Mouse (Mus musculus): ENCODE results near the gene Pou2f1. TPM values are rescaled to one million over a fixed set of nuclear protein-coding genes. Genes with fewer than 3 reads are reported as not detected.

Pou2f1 gene
- polyA plus RNA-seq, 1 experiment from 2014 or later, result 10.2 TPM

GRCm38 (mm10) chr1:166008634-166009350 lies 6.3 kb upstream of the Pou2f1 start:
- Histone ChIP-seq H3K4me3 (replicated peaks; ENCODE audit: low read length) (no peak overlapping the region), H3K36me3 (ENCODE audit: control insufficient read depth, insufficient read depth, low read length) (no peaks in the 10 kb centered on the region), H3K4me2 (ENCODE audit: low read depth, low read length) (no peak overlapping the region), H3K27me3 (ENCODE audit: control insufficient read depth, insufficient read depth, low read length) (no peaks in the 10 kb centered on the region), H3K4me1 (ENCODE audit: control insufficient read depth, insufficient read depth, low read length) (no peaks in the 10 kb centered on the region), H3K27ac (ENCODE audit: low read length) (no peak overlapping the region), H3K9me3 (replicated peaks; ENCODE audit: control insufficient read depth, low read length) (no peaks in the 10 kb centered on the region), H3K9ac (ENCODE audit: low read length) (no peak overlapping the region)
- WGBS, result 88% methylated on average over 5 of the region's 5 CpGs
- no peak for ATAC-seq (ENCODE audit: insufficient read depth, low FRiP score)

DNA sequence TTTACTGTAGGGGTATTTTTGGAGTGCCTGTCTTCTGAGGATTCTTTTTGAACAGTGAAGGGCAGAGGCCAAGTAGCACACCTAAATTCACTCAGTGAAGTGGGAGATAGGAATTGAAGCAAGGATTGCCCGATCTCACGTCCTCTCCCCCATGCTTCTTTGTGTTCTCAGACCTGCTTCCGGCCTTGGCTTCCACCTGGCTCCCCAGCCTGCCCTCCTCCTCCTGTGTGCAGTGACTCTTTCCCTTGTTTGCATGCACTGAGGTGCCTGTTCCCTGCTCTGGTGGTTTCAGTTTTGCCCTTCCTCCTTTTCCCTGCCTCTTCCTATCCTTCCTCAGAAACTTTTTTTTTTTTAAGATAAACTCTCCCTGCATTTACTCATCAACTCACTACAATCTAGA lies 4.5 kb upstream of the Pou2f1 start:
- Histone ChIP-seq H3K27me3 (ENCODE audit: control insufficient read depth, insufficient read depth, low read length) (no peaks in the 10 kb centered on the region), H3K4me1 (ENCODE audit: control insufficient read depth, insufficient read depth, low read length) (no peaks in the 10 kb centered on the region), H3K36me3 (ENCODE audit: control insufficient read depth, insufficient read depth, low read length) (no peaks in the 10 kb centered on the region), H3K27ac (ENCODE audit: low read length) (no peak overlapping the region), H3K9ac (ENCODE audit: low read length) (no peak overlapping the region), H3K9me3 (replicated peaks; ENCODE audit: control insufficient read depth, low read length) (no peaks in the 10 kb centered on the region), H3K4me3 (replicated peaks; ENCODE audit: low read length) (no peak overlapping the region), H3K4me2 (ENCODE audit: low read depth, low read length) (no peak overlapping the region)
- WGBS, result 67% methylated on average over 3 of the region's 3 CpGs
- ATAC-seq (ENCODE audit: insufficient read depth, low FRiP score), result no peak

- H3K27ac ChIP-seq (ENCODE audit: low read length), result peak overlapping the region; percentile 87
- peak; percentile 87 for ATAC-seq (ENCODE audit: insufficient read depth, low FRiP score)
- peak overlapping the region; percentile 81 for H3K4me2 ChIP-seq (ENCODE audit: low read depth, low read length)
- H3K9me3 ChIP-seq (replicated peaks; ENCODE audit: control insufficient read depth, low read length), result no peaks in the 10 kb centered on the region
- H3K36me3 ChIP-seq (ENCODE audit: control insufficient read depth, insufficient read depth, low read length), result no peaks in the 10 kb centered on the region
- H3K27me3 ChIP-seq (ENCODE audit: control insufficient read depth, insufficient read depth, low read length), result no peaks in the 10 kb centered on the region
- H3K4me3 ChIP-seq (replicated peaks; ENCODE audit: low read length), result peak overlapping the region; percentile 80
- WGBS, result 0% methylated on average over 61 of the region's 61 CpGs
- H3K9ac ChIP-seq (ENCODE audit: low read length), result peak overlapping the region; percentile 76
- H3K4me1 ChIP-seq (ENCODE audit: control insufficient read depth, insufficient read depth, low read length), result peaks cover 9% of the 10 kb centered on the region
These were observed 924 bp upstream of the Pou2f1 start for GRCm38 (mm10) chr1:166003181-166004022.

- Histone ChIP-seq H3K4me1 (ENCODE audit: control insufficient read depth, insufficient read depth, low read length) (peaks cover 9% of the 10 kb centered on the region), H3K4me2 (ENCODE audit: low read depth, low read length) (peak overlapping the region; percentile 97), H3K27ac (ENCODE audit: low read length) (peak overlapping the region; percentile 88), H3K36me3 (ENCODE audit: control insufficient read depth, insufficient read depth, low read length) (no peaks in the 10 kb centered on the region), H3K27me3 (ENCODE audit: control insufficient read depth, insufficient read depth, low read length) (no peaks in the 10 kb centered on the region), H3K9ac (ENCODE audit: low read length) (peak overlapping the region; percentile 96), H3K4me3 (replicated peaks; ENCODE audit: low read length) (peak overlapping the region; percentile 97), H3K9me3 (replicated peaks; ENCODE audit: control insufficient read depth, low read length) (no peaks in the 10 kb centered on the region)
- 1% methylated on average over 57 of the region's 70 CpGs for WGBS
- ATAC-seq (ENCODE audit: insufficient read depth, low FRiP score), result peak; percentile 56
These were observed 481 bp downstream of the Pou2f1 start for GRCm38 (mm10) chr1:166001904-166002489.

DNA sequence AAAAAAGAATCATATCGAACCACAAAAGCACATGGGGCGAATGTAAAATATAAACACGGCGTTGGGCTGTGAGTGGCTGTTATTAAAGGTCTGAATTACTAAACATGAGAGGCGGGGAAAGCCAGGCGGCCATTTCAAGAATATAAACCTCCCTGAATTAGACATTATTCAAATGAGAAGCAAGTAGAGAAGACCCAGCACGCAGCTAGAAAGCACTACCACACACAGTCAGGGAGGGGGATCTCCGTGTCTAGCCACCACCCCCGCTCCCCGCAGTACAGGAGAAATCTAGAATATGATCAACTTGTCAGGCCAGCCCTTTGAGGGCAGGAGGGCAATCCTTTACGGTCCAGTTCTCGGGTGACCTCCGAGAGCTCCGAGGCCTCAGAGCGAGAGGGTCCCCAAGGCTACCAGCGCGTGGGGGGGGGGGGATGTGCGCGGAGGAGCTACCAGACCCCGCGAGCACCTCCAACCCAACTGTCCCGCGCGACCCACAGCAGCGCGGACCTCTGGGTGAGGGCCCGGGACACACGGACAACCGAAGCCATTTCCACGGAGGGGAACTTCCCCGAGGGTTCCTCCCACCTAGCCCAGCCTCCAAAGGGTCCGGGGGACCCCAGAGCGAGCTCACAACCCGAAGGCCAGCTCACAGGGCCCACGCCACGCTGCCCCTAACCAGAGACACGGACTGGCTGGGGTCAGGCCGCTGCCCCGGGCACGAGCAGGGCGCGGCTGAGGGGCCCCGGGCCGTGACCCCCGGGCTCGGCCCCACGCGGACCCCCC lies 1.2 kb downstream of the Pou2f1 start:
- Histone ChIP-seq H3K27ac (ENCODE audit: low read length) (peak overlapping the region; percentile 88), H3K36me3 (ENCODE audit: control insufficient read depth, insufficient read depth, low read length) (no peaks in the 10 kb centered on the region), H3K4me3 (replicated peaks; ENCODE audit: low read length) (peak overlapping the region; percentile 97), H3K4me2 (ENCODE audit: low read depth, low read length) (peak overlapping the region; percentile 97), H3K27me3 (ENCODE audit: control insufficient read depth, insufficient read depth, low read length) (no peaks in the 10 kb centered on the region), H3K9me3 (replicated peaks; ENCODE audit: control insufficient read depth, low read length) (no peaks in the 10 kb centered on the region), H3K4me1 (ENCODE audit: control insufficient read depth, insufficient read depth, low read length) (peaks cover 10% of the 10 kb centered on the region), H3K9ac (ENCODE audit: low read length) (peak overlapping the region; percentile 96)
- WGBS, result under 1% methylated on average over 44 of the region's 48 CpGs
- ATAC-seq (ENCODE audit: insufficient read depth, low FRiP score), result no peak

GRCm38 (mm10) chr1:166000601-166001120 lies 1.8 kb downstream of the Pou2f1 start:
- H3K4me1 ChIP-seq (ENCODE audit: control insufficient read depth, insufficient read depth, low read length), result peaks cover 15% of the 10 kb centered on the region
- peak overlapping the region; percentile 88 for H3K27ac ChIP-seq (ENCODE audit: low read length)
- no peak for ATAC-seq (ENCODE audit: insufficient read depth, low FRiP score)
- no peaks in the 10 kb centered on the region for H3K27me3 ChIP-seq (ENCODE audit: control insufficient read depth, insufficient read depth, low read length)
- no peaks in the 10 kb centered on the region for H3K36me3 ChIP-seq (ENCODE audit: control insufficient read depth, insufficient read depth, low read length)
- 20% methylated on average over 7 of the region's 7 CpGs for WGBS
- peak overlapping the region; percentile 96 for H3K9ac ChIP-seq (ENCODE audit: low read length)
- H3K4me2 ChIP-seq (ENCODE audit: low read depth, low read length), result peak overlapping the region; percentile 97
- H3K4me3 ChIP-seq (replicated peaks; ENCODE audit: low read length), result peak overlapping the region; percentile 97
- H3K9me3 ChIP-seq (replicated peaks; ENCODE audit: control insufficient read depth, low read length), result no peaks in the 10 kb centered on the region

GRCm38 (mm10) chr1:165999709-166000108 lies 2.8 kb downstream of the Pou2f1 start:
- Histone ChIP-seq H3K4me1 (ENCODE audit: control insufficient read depth, insufficient read depth, low read length) (peaks cover 15% of the 10 kb centered on the region), H3K27me3 (ENCODE audit: control insufficient read depth, insufficient read depth, low read length) (no peaks in the 10 kb centered on the region), H3K4me2 (ENCODE audit: low read depth, low read length) (no peak overlapping the region), H3K4me3 (replicated peaks; ENCODE audit: low read length) (no peak overlapping the region), H3K27ac (ENCODE audit: low read length) (no peak overlapping the region), H3K9ac (ENCODE audit: low read length) (no peak overlapping the region), H3K36me3 (ENCODE audit: control insufficient read depth, insufficient read depth, low read length) (no peaks in the 10 kb centered on the region), H3K9me3 (replicated peaks; ENCODE audit: control insufficient read depth, low read length) (no peaks in the 10 kb centered on the region)
- 82% methylated on average over 1 of the region's 1 CpGs for WGBS
- ATAC-seq (ENCODE audit: insufficient read depth, low FRiP score), result no peak

DNA sequence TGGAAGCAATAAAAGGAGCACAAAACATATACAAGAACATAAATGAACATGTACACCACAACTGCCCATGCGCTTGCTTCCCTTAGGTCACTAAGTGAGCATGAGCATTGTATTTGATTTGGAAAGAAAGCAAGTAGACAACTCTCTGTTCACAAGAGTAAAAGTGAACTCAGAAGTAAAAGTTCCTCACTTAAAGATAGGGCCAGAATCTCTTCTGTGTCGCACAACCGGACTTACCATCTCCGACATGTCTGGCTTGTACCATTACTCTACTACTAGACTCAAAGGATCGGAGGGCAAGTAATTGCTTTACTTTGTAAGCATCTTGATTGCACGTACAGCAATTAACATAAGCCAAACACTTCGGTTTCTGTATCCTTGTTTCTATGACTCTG lies 6.8 kb downstream of the Pou2f1 start:
- H3K27ac ChIP-seq (ENCODE audit: low read length), result no peak overlapping the region
- H3K27me3 ChIP-seq (ENCODE audit: control insufficient read depth, insufficient read depth, low read length), result no peaks in the 10 kb centered on the region
- WGBS, result 90% methylated on average over 7 of the region's 7 CpGs
- no peaks in the 10 kb centered on the region for H3K36me3 ChIP-seq (ENCODE audit: control insufficient read depth, insufficient read depth, low read length)
- ATAC-seq (ENCODE audit: insufficient read depth, low FRiP score), result no peak
- no peak overlapping the region for H3K4me2 ChIP-seq (ENCODE audit: low read depth, low read length)
- no peak overlapping the region for H3K9ac ChIP-seq (ENCODE audit: low read length)
- no peaks in the 10 kb centered on the region for H3K9me3 ChIP-seq (replicated peaks; ENCODE audit: control insufficient read depth, low read length)
- peaks cover 12% of the 10 kb centered on the region for H3K4me1 ChIP-seq (ENCODE audit: control insufficient read depth, insufficient read depth, low read length)
- H3K4me3 ChIP-seq (replicated peaks; ENCODE audit: low read length), result no peak overlapping the region

All from stomach, embryonic 16.5 days (tissue).